Mouse (Mus musculus) bone marrow macrophage, adult 2 months (primary cell): ENCODE results near the gene Vegfb.

ENCODE experiments used
- CTCF ChIP-seq: IDR thresholded peaks from 2 replicates; pipeline ENCODE4 v1.5.1; 2012; ENCODE audit warnings: low read depth, mild to moderate bottlenecking, low read length, moderate library complexity
- POLR2A ChIP-seq: IDR thresholded peaks from 2 replicates; pipeline ENCODE4 v1.6.1; 2012; ENCODE audit warnings: mild to moderate bottlenecking, low read depth, low read length, borderline replicate concordance

- TF ChIP-seq CTCF (no peak), POLR2A (no peak)
These were observed 46.6 kb upstream of the Vegfb start for GRCm38 (mm10) chr19:7034006-7034405.
